Mouse (Mus musculus): ENCODE results near the gene Astn1. TPM values are rescaled to one million over a fixed set of nuclear protein-coding genes. Genes with fewer than 3 reads are reported as not detected.

Astn1 gene
- total and polyA plus RNA-seq, 3 experiments: 0.35 to 0.42 TPM; not detected in 1

GRCm38 (mm10) chr1:158588903-158589302 is 226.8 kb downstream of the Astn1 start:
- H3K36me3 ChIP-seq (replicated peaks in 1 of 2; ENCODE audit: control insufficient read depth in 1 of 2, insufficient read depth in 1 of 2, low read length in 1 of 2): no peaks in the 10 kb centered on the region
- H3K9ac ChIP-seq (ENCODE audit: insufficient read depth, low read depth): no peak overlapping the region
- peaks cover 0 to 6% of the 10 kb centered on the region in 2 experiments; a peak in 1 of 4 replicates for H3K4me1 ChIP-seq (ENCODE audit: control insufficient read depth in 1 of 2, insufficient read depth in 2 of 2)
- no peak overlapping the region for H3K4me2 ChIP-seq (ENCODE audit: insufficient read depth, low read depth, poor library complexity, severe bottlenecking)
- H3K4me3 ChIP-seq (replicated peaks in 1 of 3; ENCODE audit: low read depth in 2 of 3, low read length in 2 of 3, poor library complexity in 1 of 3): no peak overlapping the region
- no peaks in the 10 kb centered on the region for H3K9me3 ChIP-seq (replicated peaks; ENCODE audit: low read length)
- TF ChIP-seq ZNF384 (IDR thresholded peaks at IDR 0.05; ENCODE audit: low read depth, low read length) (no peak), MAFK (IDR thresholded peaks at IDR 0.05; ENCODE audit: insufficient replicate concordance, low read length) (no peak), NRF1 (IDR thresholded peaks at IDR 0.05; ENCODE audit: low read depth, low read length) (no peak), UBTF (IDR thresholded peaks at IDR 0.05; ENCODE audit: low read depth, low read length) (no peak), TBP (conservative IDR thresholded peaks at IDR 0.05; ENCODE audit: low read depth, low read length) (no peak), NELFE (IDR thresholded peaks at IDR 0.05; ENCODE audit: low read depth, low read length) (no peak), SIN3A (IDR thresholded peaks at IDR 0.05; ENCODE audit: low read length) (no peak), MAZ (IDR thresholded peaks at IDR 0.05; ENCODE audit: low read depth, low read length) (no peak), ZC3H11A (IDR thresholded peaks at IDR 0.05; ENCODE audit: low read depth, low read length) (no peak), USF1 (IDR thresholded peaks at IDR 0.05; ENCODE audit: low read depth, low read length) (no peak), POLR2A (IDR thresholded peaks at IDR 0.05; ENCODE audit: low read depth, low read length) (no peak)
- no peak for DNase-seq (ENCODE audit: extremely low read depth)
- H3K79me2 ChIP-seq (replicated peaks; ENCODE audit: control insufficient read depth, extremely low read depth, insufficient read depth, poor library complexity, severe bottlenecking): no peaks in the 10 kb centered on the region
- no peak overlapping the region for H3K27ac ChIP-seq (ENCODE audit: insufficient read depth, low read depth)
- no peaks in the 10 kb centered on the region for H3K27me3 ChIP-seq (replicated peaks)
- in situ Hi-C loops (cut with MboI; ENCODE audit: low pct_ligation_motif_present, low pct_unique_long_range_greater_than_20kb, low sequenced_read_pairs) (no loop called here), dilution Hi-C loops (cut with MboI; ENCODE audit: extremely low pct_ligation_motif_present, extremely low pct_unique_long_range_greater_than_20kb, low sequenced_read_pairs) (no loop called here)

DNA sequence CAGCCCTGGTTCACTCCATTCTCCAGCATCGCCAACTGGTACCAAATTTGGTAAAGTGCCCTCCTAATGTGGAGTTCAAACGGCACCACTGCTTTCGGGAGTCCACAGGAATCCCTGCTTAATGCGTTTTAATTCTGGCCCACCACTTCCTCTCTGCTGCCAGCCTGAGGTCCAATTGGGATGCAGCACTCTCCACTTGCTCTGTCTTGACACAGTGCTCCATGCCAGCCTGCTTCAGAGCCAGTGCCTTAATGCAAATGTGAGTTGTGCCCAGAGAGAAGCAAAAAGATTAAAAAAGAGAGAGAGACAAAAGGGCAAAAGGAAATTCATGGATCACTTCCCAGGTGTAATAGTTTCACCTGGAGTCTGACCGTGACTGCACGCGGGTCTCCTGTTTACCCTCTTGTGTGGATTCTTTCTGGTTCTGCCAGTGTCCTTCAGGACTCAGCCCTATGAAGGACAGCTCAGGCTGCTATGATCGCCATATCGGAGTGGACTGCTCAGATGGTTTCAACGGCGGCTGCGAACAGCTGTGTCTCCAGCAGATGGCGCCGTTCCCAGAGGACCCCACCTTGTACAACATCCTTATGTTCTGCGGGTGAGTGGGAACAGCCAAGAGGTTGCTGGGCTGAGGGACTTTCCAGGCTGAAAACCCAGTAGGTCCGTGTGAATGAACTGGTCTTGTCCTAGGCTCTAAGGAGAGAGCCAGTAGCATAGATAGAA is 234.8 kb downstream of the Astn1 start:
- peak; percentile 65 to 97 for TF ChIP-seq CTCF (conservative IDR thresholded peaks at IDR 0.05 in 1 of 2, IDR thresholded peaks at IDR 0.05 in 1 of 2; ENCODE audit: low read depth in 2 of 2, low read length in 2 of 2)
- TF ChIP-seq BHLHE40 (IDR thresholded peaks at IDR 0.05; ENCODE audit: low read depth, low read length): 0 out of 2 replicates have a peak, but pooled peaks have one; percentile 2
- TF ChIP-seq IRF4 (IDR thresholded peaks at IDR 0.05; ENCODE audit: low read depth, low read length): peak; percentile 56; the same call in 1 of the 2 replicates
- peak; percentile 97 for TF ChIP-seq SMC3 (IDR thresholded peaks at IDR 0.05; ENCODE audit: low read depth, low read length)
- TF ChIP-seq RAD21 (IDR thresholded peaks at IDR 0.05; ENCODE audit: low read depth, low read length): peak; percentile 79
- TF ChIP-seq SIN3A (IDR thresholded peaks at IDR 0.05; ENCODE audit: low read length): no peak
- TF ChIP-seq HCFC1 (IDR thresholded peaks at IDR 0.05; ENCODE audit: low read depth, low read length): no peak
- TF ChIP-seq ETS1 (conservative IDR thresholded peaks at IDR 0.05; ENCODE audit: low read depth, low read length): no peak
- TF ChIP-seq ZC3H11A (IDR thresholded peaks at IDR 0.05; ENCODE audit: low read depth, low read length): peak; percentile 62
- H3K4me3 ChIP-seq (replicated peaks in 1 of 3; ENCODE audit: low read depth in 2 of 3, low read length in 2 of 3, poor library complexity in 1 of 3): peak overlapping the region in 1 of 3 experiments; percentile 54
- H3K9ac ChIP-seq (ENCODE audit: insufficient read depth, low read depth): no peak overlapping the region
- in situ Hi-C loops (cut with MboI; ENCODE audit: low pct_ligation_motif_present, low pct_unique_long_range_greater_than_20kb, low sequenced_read_pairs) (loop anchor here (5.0 kb wide), 1 partner anchor 60 kb away; no protein-coding TSS in a partner anchor), dilution Hi-C loops (cut with MboI; ENCODE audit: extremely low pct_ligation_motif_present, extremely low pct_unique_long_range_greater_than_20kb, low sequenced_read_pairs) (no loop called here)
- peak; percentile 70 for DNase-seq (ENCODE audit: extremely low read depth)
- no peaks in the 10 kb centered on the region for H3K27me3 ChIP-seq (replicated peaks)
- no peaks in the 10 kb centered on the region for H3K79me2 ChIP-seq (replicated peaks; ENCODE audit: control insufficient read depth, extremely low read depth, insufficient read depth, poor library complexity, severe bottlenecking)
- H3K4me1 ChIP-seq (ENCODE audit: control insufficient read depth in 1 of 2, insufficient read depth in 2 of 2): peaks cover 0 to 23% of the 10 kb centered on the region in 2 experiments; a peak in 2 of 4 replicates
- no peaks in the 10 kb centered on the region for H3K9me3 ChIP-seq (replicated peaks; ENCODE audit: low read length)
- H3K36me3 ChIP-seq (replicated peaks in 1 of 2; ENCODE audit: control insufficient read depth in 1 of 2, insufficient read depth in 1 of 2, low read length in 1 of 2): no peaks in the 10 kb centered on the region
- peak overlapping the region; percentile 89 for H3K4me2 ChIP-seq (ENCODE audit: insufficient read depth, low read depth, poor library complexity, severe bottlenecking)
- H3K27ac ChIP-seq (ENCODE audit: insufficient read depth, low read depth): no peak overlapping the region

Measured in CH12.LX (cell line).